Mouse (Mus musculus) liver, embryonic 14.5 days (tissue): ENCODE data around the gene Cacna2d2.

Experiments used
- CTCF ChIP-seq: IDR thresholded peaks from 2 replicates; pipeline ENCODE4 v1.5.1; 2016; ENCODE audit warnings: antibody characterized with exemption, low read depth, control low read depth
- EP300 ChIP-seq: IDR thresholded peaks from 2 replicates; pipeline ENCODE4 v1.6.1; 2016; ENCODE audit warnings: antibody characterized with exemption, low read depth

- TF ChIP-seq CTCF (no peak), EP300 (no peak)
Measured at GRCm38 (mm10) chr9:107400060-107400511, 674 bp downstream of the Cacna2d2 start.
